Mouse (Mus musculus): ENCODE measurements around the gene Retnla.
"Not testable (repeated sequence)": the region's sequence is repeated elsewhere in the genome, so short reads cannot be mapped to it uniquely, and the experiment has no call there.

The Retnla gene

DNA sequence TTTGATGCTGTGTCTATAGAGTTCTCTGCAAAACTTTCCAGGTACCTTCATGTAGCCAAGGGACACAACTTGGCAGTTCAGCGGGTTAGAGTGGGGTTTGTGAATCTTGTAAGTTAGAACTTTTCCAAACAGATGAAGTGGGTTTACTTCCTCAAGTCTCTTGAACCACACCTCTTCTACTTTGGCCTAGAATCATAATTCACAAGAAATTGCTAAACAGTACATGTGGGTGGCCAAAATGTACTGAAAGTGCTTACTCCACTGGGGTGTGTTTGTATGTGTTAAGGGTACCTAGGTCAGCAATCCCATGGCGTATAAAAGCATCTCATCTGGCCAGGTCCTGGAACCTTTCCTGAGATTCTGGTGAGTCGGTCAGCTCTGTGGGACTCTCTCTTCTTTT lies at the start of gene Retnla:
Gene Retnla (plus strand): TSS at position 286 of the 400 bp plus-strand sequence.
- in situ Hi-C loops (cut with MboI): no loop called here

DNA sequence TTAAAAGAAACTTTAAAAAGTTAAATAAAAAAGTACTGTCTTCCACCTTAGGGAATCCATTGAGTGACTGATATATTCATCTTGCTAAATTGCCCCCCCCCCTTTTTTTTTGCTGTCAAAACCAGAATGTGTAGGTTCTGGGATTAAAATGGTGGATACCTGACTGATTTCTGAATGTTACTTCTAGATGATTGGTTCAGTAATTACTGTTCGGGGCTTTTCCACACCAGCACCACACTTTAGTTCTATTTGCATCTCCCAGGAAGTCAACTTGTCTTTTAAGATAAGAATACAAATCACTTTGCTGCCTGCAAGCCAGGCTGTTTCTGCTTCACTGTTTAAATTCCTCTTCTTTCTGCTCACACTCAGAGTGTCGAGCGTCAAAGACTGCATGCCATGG lies 44.1 kb upstream of the Retnla start:
- in situ Hi-C loops (cut with MboI): no loop called here

DNA sequence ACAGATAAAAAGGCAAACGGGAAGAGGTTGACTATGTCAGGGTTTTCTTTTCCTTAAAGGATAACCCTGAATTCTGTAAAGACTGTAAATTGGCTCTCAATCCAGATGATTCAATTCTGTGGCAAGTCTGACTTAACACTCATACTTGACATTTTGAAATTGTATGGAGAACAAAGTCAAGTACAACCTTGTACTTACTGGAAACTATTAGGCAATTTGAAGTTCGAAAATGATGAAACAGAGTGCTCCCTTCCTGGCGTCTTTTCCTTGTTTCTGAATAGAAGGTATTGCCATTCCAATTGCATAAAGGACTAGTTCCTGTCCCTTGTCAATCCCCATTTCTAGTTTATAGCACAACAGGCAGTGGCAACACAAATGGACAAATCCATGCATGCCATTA lies 42.9 kb upstream of the Retnla start:
- in situ Hi-C loops (cut with MboI): no loop called here

GRCm38 (mm10) chr16:48800906-48801305 lies 41.4 kb upstream of the Retnla start:
- in situ Hi-C loops (cut with MboI): no loop called here

DNA sequence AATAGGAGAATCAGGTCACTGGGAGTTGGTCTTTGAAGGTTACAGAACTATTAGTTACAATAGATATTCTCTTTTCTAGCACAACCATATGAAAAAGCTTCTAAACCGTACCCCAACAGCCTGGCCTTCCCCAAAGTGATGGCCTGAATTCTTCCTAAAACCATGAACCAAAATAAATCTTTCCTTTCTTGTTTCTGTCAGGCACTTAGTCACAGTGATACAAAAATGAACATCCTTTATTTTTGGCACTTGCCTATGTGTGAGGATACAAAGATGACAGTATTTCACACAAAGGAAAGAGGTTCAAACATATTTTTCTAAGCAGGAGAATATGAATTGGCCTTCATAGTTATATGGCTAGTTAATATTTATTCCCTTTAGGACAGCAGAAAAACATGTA lies 36.9 kb upstream of the Retnla start:
- in situ Hi-C loops (cut with MboI): no loop called here

DNA sequence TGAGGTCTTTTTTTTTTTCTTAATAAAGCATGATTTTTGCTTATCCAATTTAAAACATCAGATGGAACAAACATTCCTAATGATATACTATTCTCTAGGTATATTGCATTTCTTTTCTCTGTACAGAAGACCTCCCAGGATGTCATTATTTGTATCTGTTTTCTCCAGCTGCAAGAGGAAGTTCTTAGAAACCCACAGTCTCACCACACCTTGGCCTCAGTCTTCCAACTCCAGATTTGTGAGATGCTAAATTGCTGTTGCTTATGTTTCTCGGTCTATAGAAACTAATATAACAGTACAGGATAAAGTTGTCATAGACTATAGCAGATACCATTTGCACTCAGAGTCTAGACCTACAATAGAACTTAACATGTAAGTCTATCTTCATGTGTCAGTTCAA lies 35.8 kb upstream of the Retnla start:
- in situ Hi-C loops (cut with MboI): no loop called here

DNA sequence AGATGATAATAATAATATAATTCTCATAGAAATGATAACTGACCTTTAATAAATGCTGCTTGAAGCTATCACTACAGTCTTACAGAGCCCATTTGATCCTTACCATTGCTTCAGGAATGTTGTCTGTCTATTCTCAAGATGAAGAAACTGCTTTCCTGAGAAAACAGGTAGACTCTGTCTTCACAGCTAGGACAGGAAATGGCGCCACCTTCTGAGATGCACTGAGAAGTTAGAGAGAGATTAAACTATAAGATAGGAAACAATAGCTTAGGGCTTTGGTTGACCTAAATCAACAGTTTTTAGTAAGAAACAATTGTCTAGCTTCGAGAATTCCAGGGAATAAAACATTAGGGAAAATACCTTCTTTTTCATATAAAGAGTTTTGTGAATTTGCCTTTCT lies 33.0 kb upstream of the Retnla start:
- in situ Hi-C loops (cut with MboI): no loop called here

DNA sequence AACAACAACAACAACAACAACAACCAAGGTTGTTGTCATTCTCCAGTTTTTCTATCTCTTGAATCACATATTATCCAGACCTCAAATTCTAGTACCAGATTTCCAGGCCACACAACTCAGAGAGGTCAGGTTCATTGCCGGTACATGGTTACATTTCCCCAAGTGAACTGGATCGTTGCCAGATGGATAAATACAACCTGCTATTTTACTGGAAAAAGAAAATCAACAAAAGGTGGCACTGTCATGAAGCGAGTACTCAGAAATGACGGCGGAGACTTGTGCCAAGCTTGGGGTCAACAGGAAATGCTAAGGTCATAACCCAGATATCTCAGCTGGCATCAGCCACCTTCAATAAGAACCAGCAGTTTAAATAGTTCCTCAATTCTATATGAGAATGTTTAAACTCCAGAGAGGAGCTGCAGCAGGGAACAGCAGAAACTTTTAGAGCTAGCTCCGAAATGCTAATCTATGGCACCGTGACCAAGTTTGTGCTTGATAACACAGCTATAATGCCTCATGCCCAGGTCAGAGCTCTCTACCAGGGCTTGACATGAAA lies 30.4 kb upstream of the Retnla start:
- in situ Hi-C loops (cut with MboI): no loop called here

DNA sequence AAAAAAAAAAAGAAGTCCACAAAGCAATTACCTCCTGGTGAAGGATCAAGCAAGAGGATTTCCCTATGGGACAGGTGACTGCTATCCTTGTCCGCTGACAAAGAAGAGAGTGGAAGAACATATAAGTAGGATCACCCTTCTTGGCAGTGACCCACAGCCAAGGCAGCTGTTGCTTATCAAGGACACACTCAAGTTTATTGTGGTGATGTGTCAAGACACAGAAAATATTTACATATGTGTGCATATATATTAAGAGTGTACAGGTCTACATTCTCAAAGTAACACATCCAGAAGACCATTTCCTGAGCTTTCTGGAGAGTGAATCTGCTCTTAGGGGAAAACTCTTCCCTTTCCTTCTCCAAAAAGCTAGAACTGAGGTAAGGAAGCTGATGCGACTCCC lies 25.7 kb upstream of the Retnla start, which contains the start of gene Retnlb:
Gene Retnlb (plus strand): TSS at position 162 of the 400 bp plus-strand sequence.
- in situ Hi-C loops (cut with MboI): no loop called here

DNA sequence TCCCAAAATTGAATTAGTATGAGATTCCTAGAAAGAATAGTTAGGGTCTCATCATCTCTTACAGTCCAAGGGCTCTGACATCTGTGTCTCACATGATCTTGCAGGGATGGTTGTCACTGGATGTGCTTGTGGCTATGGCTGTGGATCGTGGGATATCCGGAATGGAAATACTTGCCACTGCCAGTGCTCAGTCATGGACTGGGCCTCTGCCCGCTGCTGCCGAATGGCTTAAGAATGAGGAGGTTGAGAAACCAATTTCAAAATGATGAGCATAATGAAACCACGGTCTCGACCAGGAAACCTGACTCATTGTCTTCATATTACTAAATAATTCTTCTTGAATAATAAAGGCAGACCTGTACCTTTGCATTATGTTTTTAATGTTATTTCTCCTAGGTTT lies 23.8 kb upstream of the Retnla start:
- in situ Hi-C loops (cut with MboI): no loop called here

- in situ Hi-C loops (cut with MboI): no loop called here
Measured at GRCm38 (mm10) chr16:48826474-48826873, 15.9 kb upstream of the Retnla start.

DNA sequence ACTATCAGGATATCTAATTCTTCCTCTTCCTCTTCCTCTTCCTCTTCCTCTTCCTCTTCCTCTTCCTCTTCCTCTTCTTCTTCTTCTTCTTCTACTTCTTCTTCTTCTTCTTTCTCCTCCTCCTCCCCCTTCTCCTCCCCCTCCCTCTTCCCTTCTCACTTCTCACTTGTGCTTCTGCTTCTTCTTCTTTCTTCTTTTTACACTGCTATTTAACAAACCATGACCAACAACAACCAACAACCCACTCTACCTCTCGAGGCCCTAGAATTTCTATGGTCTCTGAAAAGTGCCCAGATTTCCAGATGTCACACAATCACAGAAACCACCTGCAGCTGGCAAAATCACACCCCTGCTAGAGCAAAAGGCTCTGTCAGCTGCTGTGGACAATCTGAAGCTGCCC lies 14.7 kb upstream of the Retnla start:
- in situ Hi-C loops (cut with MboI): no loop called here

DNA sequence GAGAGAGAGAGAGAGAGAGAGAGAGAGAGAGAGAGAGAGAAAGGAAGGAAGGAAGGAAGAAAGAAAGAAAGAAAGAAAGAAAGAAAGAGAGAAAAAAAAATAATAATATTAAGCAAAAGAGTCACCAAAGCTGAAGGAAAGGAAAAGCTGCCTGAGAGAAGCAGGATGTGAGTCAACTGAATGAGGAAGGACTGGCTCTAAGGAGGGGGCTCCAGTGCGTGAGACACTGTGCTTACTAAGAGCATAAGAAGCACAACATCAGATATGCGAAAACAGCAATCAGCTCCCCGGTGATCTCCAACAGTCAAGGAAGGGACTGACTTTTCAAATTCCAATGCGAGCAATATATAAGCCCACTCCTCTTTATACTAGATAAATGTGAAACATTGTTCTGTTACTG lies 13.3 kb upstream of the Retnla start:
- in situ Hi-C loops (cut with MboI): no loop called here

DNA sequence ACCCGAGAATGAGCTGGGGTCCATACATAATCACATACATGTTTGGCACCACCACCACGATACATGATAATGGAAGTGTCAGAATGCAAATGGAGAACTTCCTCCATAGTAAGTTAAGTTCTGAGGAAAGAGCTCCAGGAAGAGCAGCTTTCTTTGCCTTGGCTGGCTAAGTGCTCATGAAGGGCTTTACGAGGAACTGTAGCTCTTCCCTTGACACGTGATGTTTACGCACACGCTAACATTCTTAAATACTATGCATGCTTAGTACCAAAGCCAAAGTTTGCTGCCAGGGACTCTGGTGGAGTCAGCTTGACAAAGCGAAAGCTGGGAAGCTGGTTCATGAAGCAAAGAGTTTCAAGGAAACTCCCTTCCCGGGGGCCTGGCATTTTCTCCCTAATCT lies 10.3 kb upstream of the Retnla start:
- in situ Hi-C loops (cut with MboI): no loop called here

DNA sequence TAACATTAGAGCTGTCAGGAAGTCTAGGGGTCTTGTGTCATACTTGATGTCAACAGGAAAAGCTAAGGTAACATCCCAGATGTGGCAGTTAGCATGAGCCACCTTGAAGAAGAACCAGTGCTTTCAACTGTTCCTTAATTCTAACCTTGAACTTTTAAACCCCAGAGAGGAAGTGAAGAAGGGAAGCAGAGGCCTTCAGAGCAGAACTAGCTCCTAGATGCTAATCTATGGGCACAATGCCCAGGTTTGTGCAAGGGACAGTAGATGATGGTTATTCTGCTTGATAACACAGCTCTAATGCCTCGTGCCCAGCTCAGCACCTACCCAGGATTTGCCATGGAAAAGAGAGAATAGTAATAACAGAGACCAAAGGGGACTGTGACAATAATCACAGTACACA lies 8.7 kb upstream of the Retnla start:
- in situ Hi-C loops (cut with MboI): not testable (repeated sequence)

GRCm38 (mm10) chr16:48843671-48844386 lies 1.5 kb downstream of the Retnla start:
- in situ Hi-C loops (cut with MboI): no loop called here

DNA sequence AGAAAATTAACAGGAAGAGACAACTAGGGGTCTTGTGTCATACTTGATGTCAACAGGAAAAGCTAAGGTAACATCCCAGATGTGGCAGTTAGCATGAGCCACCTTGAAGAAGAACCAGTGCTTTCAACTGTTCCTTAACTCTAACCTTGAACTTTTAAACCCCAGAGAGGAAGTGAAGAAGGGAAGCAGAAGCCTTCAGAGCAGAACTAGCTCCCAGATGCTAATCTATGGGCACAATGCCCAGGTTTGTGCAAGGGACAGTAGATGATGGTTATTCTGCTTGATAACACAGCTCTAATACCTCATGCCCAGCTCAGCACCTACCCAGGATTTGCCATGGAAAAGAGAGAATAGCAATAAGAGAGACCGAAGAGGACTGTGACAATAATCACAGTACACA lies 22.7 kb downstream of the Retnla start:
- in situ Hi-C loops (cut with MboI): not testable (repeated sequence)

- in situ Hi-C loops (cut with MboI): no loop called here
Measured at GRCm38 (mm10) chr16:48867690-48868089, 25.3 kb downstream of the Retnla start.

GRCm38 (mm10) chr16:48868663-48869062 lies 26.3 kb downstream of the Retnla start:
- in situ Hi-C loops (cut with MboI): no loop called here

GRCm38 (mm10) chr16:48869671-48870070 lies 27.3 kb downstream of the Retnla start:
- in situ Hi-C loops (cut with MboI): no loop called here

DNA sequence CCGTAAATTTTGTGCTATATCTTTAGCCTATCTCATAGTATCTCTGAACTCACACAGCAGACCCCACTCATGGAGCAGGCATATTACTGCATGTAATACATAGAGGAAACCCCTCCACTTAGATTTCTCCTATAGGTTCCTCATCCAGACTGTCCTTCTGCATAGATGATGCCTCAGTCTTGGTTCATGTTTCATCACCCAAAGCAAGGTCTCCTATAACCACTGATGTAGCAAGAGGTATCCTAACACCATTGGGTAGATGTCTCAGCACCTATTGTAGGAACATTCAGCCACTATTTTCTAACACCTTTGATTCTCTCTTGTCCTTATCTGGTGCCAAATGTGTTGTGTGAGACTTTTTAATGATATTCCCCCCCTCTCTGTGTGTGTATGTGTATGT lies 29.4 kb downstream of the Retnla start:
- in situ Hi-C loops (cut with MboI): no loop called here

GRCm38 (mm10) chr16:48872321-48872720 lies 30.0 kb downstream of the Retnla start, which contains the start of gene Retnlg:
Gene Retnlg, plus strand, starts transcription at chr16:48872621.
- in situ Hi-C loops (cut with MboI): no loop called here

DNA sequence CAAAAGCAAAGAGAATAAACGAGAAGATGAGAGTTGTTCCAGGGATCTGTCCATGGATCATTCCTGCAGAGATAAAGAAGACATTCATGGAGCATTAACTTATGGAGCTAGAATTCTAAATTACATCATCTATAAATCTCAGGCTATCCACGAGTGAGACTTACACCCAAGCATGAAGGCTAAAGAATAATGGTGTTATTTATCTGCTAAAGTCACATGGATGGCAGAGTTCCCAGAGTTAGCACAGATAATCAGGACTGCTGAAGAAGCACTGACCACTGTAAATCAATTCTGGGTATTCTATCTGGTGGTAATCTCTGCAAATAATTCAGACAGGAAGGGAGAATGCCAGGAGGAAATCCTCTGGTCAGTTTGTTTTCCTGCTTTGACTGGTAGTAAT lies 48.4 kb downstream of the Retnla start:
- in situ Hi-C loops (cut with MboI): no loop called here

Measured in mature B cell (primary cell).